Mouse (Mus musculus): ENCODE data around the gene Myb. TPM values are rescaled to one million over a fixed set of nuclear protein-coding genes. Genes with fewer than 3 reads are reported as not detected.

The Myb gene
- polyA plus RNA-seq, 1 experiment from 2014 or later = 7.7 TPM

GRCm38 (mm10) chr10:21118341-21118740 is 42.4 kb downstream of the Myb start:
- no peak for ATAC-seq (ENCODE audit: low read depth)
- no peaks in the 10 kb centered on the region for H3K9me3 ChIP-seq (replicated peaks; ENCODE audit: control insufficient read depth, low read length)
- H3K4me3 ChIP-seq (ENCODE audit: low read depth, low read length) = no peak overlapping the region
- H3K27me3 ChIP-seq (ENCODE audit: control insufficient read depth, insufficient read depth, low read depth, low read length) = no peaks in the 10 kb centered on the region
- H3K27ac ChIP-seq (ENCODE audit: low read length) = no peak overlapping the region
- WGBS (ENCODE audit: insufficient replicate concordance) = 58% methylated on average over 3 of the region's 3 CpGs
- no peaks in the 10 kb centered on the region for H3K4me1 ChIP-seq (ENCODE audit: control insufficient read depth, low read depth, low read length)
- H3K9ac ChIP-seq (ENCODE audit: low read depth, low read length) = no peak overlapping the region
- H3K36me3 ChIP-seq (ENCODE audit: control insufficient read depth, insufficient read depth) = no peaks in the 10 kb centered on the region
- no peak overlapping the region for H3K4me2 ChIP-seq (ENCODE audit: low read depth, low read length)

- Histone ChIP-seq H3K4me1 (ENCODE audit: control insufficient read depth, low read depth, low read length) (no peaks in the 10 kb centered on the region), H3K4me3 (ENCODE audit: low read depth, low read length) (no peak overlapping the region), H3K9ac (ENCODE audit: low read depth, low read length) (no peak overlapping the region), H3K4me2 (ENCODE audit: low read depth, low read length) (no peak overlapping the region), H3K36me3 (ENCODE audit: control insufficient read depth, insufficient read depth) (no peaks in the 10 kb centered on the region), H3K27ac (ENCODE audit: low read length) (no peak overlapping the region), H3K27me3 (ENCODE audit: control insufficient read depth, insufficient read depth, low read depth, low read length) (no peaks in the 10 kb centered on the region), H3K9me3 (replicated peaks; ENCODE audit: control insufficient read depth, low read length) (no peaks in the 10 kb centered on the region)
- ATAC-seq (ENCODE audit: low read depth) = no peak
- WGBS (ENCODE audit: insufficient replicate concordance) = 65% methylated on average over 2 of the region's 2 CpGs
Observed at GRCm38 (mm10) chr10:21114459-21114858, 46.3 kb downstream of the Myb start.

- WGBS (ENCODE audit: insufficient replicate concordance) = 52% methylated on average over 2 of the region's 2 CpGs
- Histone ChIP-seq H3K9ac (ENCODE audit: low read depth, low read length) (no peak overlapping the region), H3K36me3 (ENCODE audit: control insufficient read depth, insufficient read depth) (no peaks in the 10 kb centered on the region), H3K27me3 (ENCODE audit: control insufficient read depth, insufficient read depth, low read depth, low read length) (no peaks in the 10 kb centered on the region), H3K27ac (ENCODE audit: low read length) (no peak overlapping the region), H3K4me3 (ENCODE audit: low read depth, low read length) (no peak overlapping the region), H3K4me2 (ENCODE audit: low read depth, low read length) (no peak overlapping the region), H3K9me3 (replicated peaks; ENCODE audit: control insufficient read depth, low read length) (no peaks in the 10 kb centered on the region), H3K4me1 (ENCODE audit: control insufficient read depth, low read depth, low read length) (no peaks in the 10 kb centered on the region)
- ATAC-seq (ENCODE audit: low read depth) = no peak
Observed at GRCm38 (mm10) chr10:21112689-21113088, 48.1 kb downstream of the Myb start.

- 61% methylated on average over 7 of the region's 7 CpGs for WGBS (ENCODE audit: insufficient replicate concordance)
- ATAC-seq (ENCODE audit: low read depth) = no peak
- Histone ChIP-seq H3K4me1 (ENCODE audit: control insufficient read depth, low read depth, low read length) (no peaks in the 10 kb centered on the region), H3K27ac (ENCODE audit: low read length) (no peak overlapping the region), H3K27me3 (ENCODE audit: control insufficient read depth, insufficient read depth, low read depth, low read length) (no peaks in the 10 kb centered on the region), H3K4me2 (ENCODE audit: low read depth, low read length) (no peak overlapping the region), H3K9me3 (replicated peaks; ENCODE audit: control insufficient read depth, low read length) (no peaks in the 10 kb centered on the region), H3K4me3 (ENCODE audit: low read depth, low read length) (no peak overlapping the region), H3K36me3 (ENCODE audit: control insufficient read depth, insufficient read depth) (no peaks in the 10 kb centered on the region), H3K9ac (ENCODE audit: low read depth, low read length) (no peak overlapping the region)
Observed at GRCm38 (mm10) chr10:21109337-21110056, 51.3 kb downstream of the Myb start.

GRCm38 (mm10) chr10:21108796-21109195 is 52.0 kb downstream of the Myb start:
- ATAC-seq (ENCODE audit: low read depth) = no peak
- no peak overlapping the region for H3K9ac ChIP-seq (ENCODE audit: low read depth, low read length)
- H3K4me2 ChIP-seq (ENCODE audit: low read depth, low read length) = no peak overlapping the region
- WGBS (ENCODE audit: insufficient replicate concordance) = 72% methylated on average over 2 of the region's 2 CpGs
- H3K4me1 ChIP-seq (ENCODE audit: control insufficient read depth, low read depth, low read length) = no peaks in the 10 kb centered on the region
- no peak overlapping the region for H3K4me3 ChIP-seq (ENCODE audit: low read depth, low read length)
- H3K36me3 ChIP-seq (ENCODE audit: control insufficient read depth, insufficient read depth) = no peaks in the 10 kb centered on the region
- H3K9me3 ChIP-seq (replicated peaks; ENCODE audit: control insufficient read depth, low read length) = no peaks in the 10 kb centered on the region
- no peaks in the 10 kb centered on the region for H3K27me3 ChIP-seq (ENCODE audit: control insufficient read depth, insufficient read depth, low read depth, low read length)
- H3K27ac ChIP-seq (ENCODE audit: low read length) = no peak overlapping the region

- ATAC-seq (ENCODE audit: low read depth) = no peak
- 83% methylated on average over 5 of the region's 5 CpGs for WGBS (ENCODE audit: insufficient replicate concordance)
- H3K4me2 ChIP-seq (ENCODE audit: low read depth, low read length) = no peak overlapping the region
Observed at GRCm38 (mm10) chr10:21108182-21108581, 52.6 kb downstream of the Myb start.

GRCm38 (mm10) chr10:21105206-21105605 is 55.6 kb downstream of the Myb start:
- H3K36me3 ChIP-seq (ENCODE audit: control insufficient read depth, insufficient read depth) = no peaks in the 10 kb centered on the region
- no peaks in the 10 kb centered on the region for H3K9me3 ChIP-seq (replicated peaks; ENCODE audit: control insufficient read depth, low read length)
- no peaks in the 10 kb centered on the region for H3K4me1 ChIP-seq (ENCODE audit: control insufficient read depth, low read depth, low read length)
- H3K9ac ChIP-seq (ENCODE audit: low read depth, low read length) = no peak overlapping the region
- 56% methylated on average over 2 of the region's 2 CpGs for WGBS (ENCODE audit: insufficient replicate concordance)
- no peak for ATAC-seq (ENCODE audit: low read depth)
- no peak overlapping the region for H3K4me2 ChIP-seq (ENCODE audit: low read depth, low read length)
- H3K27me3 ChIP-seq (ENCODE audit: control insufficient read depth, insufficient read depth, low read depth, low read length) = no peaks in the 10 kb centered on the region
- H3K4me3 ChIP-seq (ENCODE audit: low read depth, low read length) = no peak overlapping the region
- no peak overlapping the region for H3K27ac ChIP-seq (ENCODE audit: low read length)

More at GRCm38 (mm10) chr10:21108182-21108581, 52.6 kb downstream of the Myb start:
- Histone ChIP-seq H3K9ac (ENCODE audit: low read depth, low read length) (no peak overlapping the region), H3K27ac (ENCODE audit: low read length) (no peak overlapping the region), H3K27me3 (ENCODE audit: control insufficient read depth, insufficient read depth, low read depth, low read length) (no peaks in the 10 kb centered on the region), H3K9me3 (replicated peaks; ENCODE audit: control insufficient read depth, low read length) (no peaks in the 10 kb centered on the region), H3K4me1 (ENCODE audit: control insufficient read depth, low read depth, low read length) (no peaks in the 10 kb centered on the region), H3K4me3 (ENCODE audit: low read depth, low read length) (no peak overlapping the region), H3K36me3 (ENCODE audit: control insufficient read depth, insufficient read depth) (no peaks in the 10 kb centered on the region)

GRCm38 (mm10) chr10:21102689-21103088 is 58.1 kb downstream of the Myb start:
- no peaks in the 10 kb centered on the region for H3K9me3 ChIP-seq (replicated peaks; ENCODE audit: control insufficient read depth, low read length)
- no peaks in the 10 kb centered on the region for H3K27me3 ChIP-seq (ENCODE audit: control insufficient read depth, insufficient read depth, low read depth, low read length)
- H3K4me1 ChIP-seq (ENCODE audit: control insufficient read depth, low read depth, low read length) = no peaks in the 10 kb centered on the region
- H3K27ac ChIP-seq (ENCODE audit: low read length) = no peak overlapping the region
- H3K36me3 ChIP-seq (ENCODE audit: control insufficient read depth, insufficient read depth) = no peaks in the 10 kb centered on the region
- H3K4me2 ChIP-seq (ENCODE audit: low read depth, low read length) = no peak overlapping the region
- ATAC-seq (ENCODE audit: low read depth) = no peak
- no peak overlapping the region for H3K9ac ChIP-seq (ENCODE audit: low read depth, low read length)
- 66% methylated on average over 7 of the region's 7 CpGs for WGBS (ENCODE audit: insufficient replicate concordance)
- no peak overlapping the region for H3K4me3 ChIP-seq (ENCODE audit: low read depth, low read length)

- no peak overlapping the region for H3K4me2 ChIP-seq (ENCODE audit: low read depth, low read length)
- 65% methylated on average over 4 of the region's 4 CpGs for WGBS (ENCODE audit: insufficient replicate concordance)
- no peaks in the 10 kb centered on the region for H3K27me3 ChIP-seq (ENCODE audit: control insufficient read depth, insufficient read depth, low read depth, low read length)
- no peaks in the 10 kb centered on the region for H3K4me1 ChIP-seq (ENCODE audit: control insufficient read depth, low read depth, low read length)
- ATAC-seq (ENCODE audit: low read depth) = no peak
- H3K4me3 ChIP-seq (ENCODE audit: low read depth, low read length) = no peak overlapping the region
- no peak overlapping the region for H3K27ac ChIP-seq (ENCODE audit: low read length)
- H3K9me3 ChIP-seq (replicated peaks; ENCODE audit: control insufficient read depth, low read length) = no peaks in the 10 kb centered on the region
- no peak overlapping the region for H3K9ac ChIP-seq (ENCODE audit: low read depth, low read length)
- H3K36me3 ChIP-seq (ENCODE audit: control insufficient read depth, insufficient read depth) = no peaks in the 10 kb centered on the region
Observed at GRCm38 (mm10) chr10:21101948-21102347, 58.8 kb downstream of the Myb start.
